Mouse (Mus musculus) C2C12 (cell line): ENCODE measurements around the gene Smad9.

Experiments used
- CTCF ChIP-seq: IDR thresholded peaks from one replicate; pipeline ENCODE4 v1.5.1; 2011; ENCODE audit not compliant: control insufficient read depth, insufficient read depth, insufficient read length
- MAX ChIP-seq: IDR thresholded peaks from one replicate; pipeline ENCODE4 v1.6.1; 2011; ENCODE audit warnings: mild to moderate bottlenecking, control low read depth
- MYOG ChIP-seq: IDR thresholded peaks from one replicate; pipeline ENCODE4 v1.6.1; 2011; ENCODE audit not compliant: control insufficient read depth, insufficient read length; ENCODE audit errors: extremely low read depth
- USF1 ChIP-seq: IDR thresholded peaks from one replicate; pipeline ENCODE4 v1.6.1; 2011; ENCODE audit warnings: low read depth, mild to moderate bottlenecking, control low read depth, moderate library complexity

- TF ChIP-seq USF1 (no peak), CTCF (no peak), MAX (no peak), MYOG (no peak)
Observed at GRCm38 (mm10) chr3:54814622-54815021, 59.2 kb downstream of the Smad9 start.
